Mouse (Mus musculus): ENCODE data around the gene 4921507P07Rik. TPM values are rescaled to one million over a fixed set of nuclear protein-coding genes. Genes with fewer than 3 reads are reported as not detected.
A peak's percentile ranks its signal among the peaks of the same experiment; 100 is the strongest.
"Not testable (repeated sequence)": the region's sequence is repeated elsewhere in the genome, so short reads cannot be mapped to it uniquely, and the experiment has no call there.

Gene 4921507P07Rik
- polyA plus RNA-seq, 1 experiment from 2014 or later, result 0.82 TPM

DNA sequence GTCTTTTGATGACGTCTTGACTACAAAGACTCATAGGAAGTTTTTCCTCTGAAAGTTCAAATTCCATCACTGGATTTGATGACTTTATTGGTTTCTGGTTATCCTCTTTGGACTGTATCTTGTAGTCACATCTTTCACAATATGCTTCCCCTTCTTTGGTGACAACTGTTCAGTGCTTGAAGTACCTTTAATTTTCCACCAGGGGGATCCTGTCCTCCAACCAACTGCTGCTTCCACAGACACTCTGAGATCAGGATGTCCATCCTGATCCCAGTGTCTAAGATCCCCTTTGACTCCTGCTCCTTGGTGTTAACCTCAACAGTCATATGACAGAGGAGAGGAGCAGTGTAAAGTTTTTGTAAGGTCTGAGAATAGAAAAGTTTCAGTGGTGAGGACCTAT is 21.8 kb upstream of the 4921507P07Rik start:
- H3K9me3 ChIP-seq (replicated peaks; ENCODE audit: low read length); DNase-seq (ENCODE audit: low spot score); H3K27me3 ChIP-seq (ENCODE audit: insufficient read depth, low read length); H3K9ac ChIP-seq (ENCODE audit: low read depth, low read length); H3K36me3 ChIP-seq (ENCODE audit: insufficient read depth, low read length); H3K27ac ChIP-seq; H3K4me2 ChIP-seq (ENCODE audit: low read length); H3K4me3 ChIP-seq (replicated peaks; ENCODE audit: low read depth, low read length); ATAC-seq (replicated peaks; ENCODE audit: low FRiP score, low read depth); H3K4me1 ChIP-seq (replicated peaks; ENCODE audit: insufficient read depth, low read length): not testable (repeated sequence)
- 84% methylated on average over 1 of the region's 1 CpGs for WGBS
- TF ChIP-seq CTCF (IDR thresholded peaks at IDR 0.05; ENCODE audit: low read depth), result peak; percentile 52; the same call in 1 of the 2 replicates

DNA sequence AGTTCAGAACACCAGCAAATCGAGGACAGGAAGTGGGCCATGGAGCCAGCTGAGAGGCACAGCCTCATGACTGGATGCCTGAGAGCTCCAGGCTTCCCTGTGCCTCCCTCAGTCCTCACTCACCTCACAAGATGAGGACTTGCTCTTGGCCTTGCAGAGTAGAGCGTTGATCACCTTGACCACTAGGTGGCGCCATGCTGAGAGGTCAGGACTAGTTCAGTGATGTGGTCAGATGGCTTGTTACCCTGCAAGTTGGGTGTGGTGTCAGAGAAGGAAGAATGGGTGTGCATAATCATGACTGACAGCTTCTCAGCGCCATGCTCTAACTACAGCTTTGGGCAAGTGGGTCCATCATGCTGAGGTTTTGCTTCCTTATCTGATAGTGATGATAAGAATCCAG is 5.2 kb upstream of the 4921507P07Rik start:
- Histone ChIP-seq H3K27ac (no peak overlapping the region), H3K9ac (ENCODE audit: low read depth, low read length) (no peak overlapping the region), H3K4me3 (replicated peaks; ENCODE audit: low read depth, low read length) (no peak overlapping the region), H3K4me1 (replicated peaks; ENCODE audit: insufficient read depth, low read length) (no peaks in the 10 kb centered on the region), H3K9me3 (replicated peaks; ENCODE audit: low read length) (no peaks in the 10 kb centered on the region), H3K4me2 (ENCODE audit: low read length) (no peak overlapping the region), H3K36me3 (ENCODE audit: insufficient read depth, low read length) (no peaks in the 10 kb centered on the region), H3K27me3 (ENCODE audit: insufficient read depth, low read length) (no peaks in the 10 kb centered on the region)
- 44% methylated on average over 4 of the region's 4 CpGs for WGBS
- no peak for ATAC-seq (replicated peaks; ENCODE audit: low FRiP score, low read depth)
- TF ChIP-seq CTCF (IDR thresholded peaks at IDR 0.05; ENCODE audit: low read depth), result peak; percentile 76
- peak; percentile 43 for DNase-seq (ENCODE audit: low spot score)

DNA sequence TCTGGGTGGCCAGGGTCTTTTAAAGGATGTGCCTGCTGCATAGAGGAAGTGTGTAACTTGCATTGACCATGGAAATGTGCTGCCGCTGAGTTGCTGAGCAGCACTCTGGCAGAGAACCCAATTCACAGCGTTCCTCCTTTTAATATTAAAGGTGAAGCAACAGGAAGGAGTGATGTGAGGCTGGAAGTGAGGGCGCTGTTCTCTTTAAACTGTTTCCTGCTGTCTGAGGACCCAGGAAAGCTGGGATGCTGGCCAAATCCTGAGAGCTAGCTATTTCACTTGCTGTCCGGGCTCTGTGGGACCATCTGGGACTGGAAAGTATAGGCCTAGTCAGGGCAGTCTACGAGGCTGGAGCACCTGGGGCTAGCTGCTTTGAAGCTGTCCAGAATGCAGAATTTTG is 2.1 kb upstream of the 4921507P07Rik start:
- no peak for ATAC-seq (replicated peaks; ENCODE audit: low FRiP score, low read depth)
- H3K9ac ChIP-seq (ENCODE audit: low read depth, low read length), result no peak overlapping the region
- no peaks in the 10 kb centered on the region for H3K36me3 ChIP-seq (ENCODE audit: insufficient read depth, low read length)
- no peak overlapping the region for H3K4me2 ChIP-seq (ENCODE audit: low read length)
- TF ChIP-seq CTCF (IDR thresholded peaks at IDR 0.05; ENCODE audit: low read depth), result peak; percentile 5; the same call in 1 of the 2 replicates
- no peak overlapping the region for H3K4me3 ChIP-seq (replicated peaks; ENCODE audit: low read depth, low read length)
- H3K4me1 ChIP-seq (replicated peaks; ENCODE audit: insufficient read depth, low read length), result peaks cover 6% of the 10 kb centered on the region; the same call in 1 of the 2 replicates
- DNase-seq (ENCODE audit: low spot score), result peak; percentile 77
- H3K27me3 ChIP-seq (ENCODE audit: insufficient read depth, low read length), result no peaks in the 10 kb centered on the region
- no peaks in the 10 kb centered on the region for H3K9me3 ChIP-seq (replicated peaks; ENCODE audit: low read length)
- H3K27ac ChIP-seq, result no peak overlapping the region
- WGBS, result 41% methylated on average over 5 of the region's 5 CpGs

DNA sequence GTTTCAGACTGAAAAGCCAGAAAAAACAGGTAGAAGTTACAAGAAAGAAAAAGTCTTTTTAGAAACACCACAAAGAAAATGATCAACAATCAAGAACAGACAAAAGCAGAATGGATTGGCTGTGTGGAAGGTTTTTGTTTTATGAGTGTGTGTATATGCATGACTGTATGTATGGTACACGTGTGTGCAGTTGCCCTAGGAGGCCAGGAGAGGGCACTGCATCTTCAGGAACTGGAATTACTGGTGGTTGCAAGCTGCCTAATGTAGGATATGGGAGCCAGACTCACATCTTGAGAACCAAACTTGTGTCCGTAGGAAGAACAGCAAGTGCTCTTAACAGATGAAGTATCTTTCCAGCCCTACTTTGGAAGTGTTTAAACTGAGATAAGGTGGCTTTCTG is 2.1 kb downstream of the 4921507P07Rik start:
- no peak for ATAC-seq (replicated peaks; ENCODE audit: low FRiP score, low read depth)
- Histone ChIP-seq H3K9ac (ENCODE audit: low read depth, low read length) (no peak overlapping the region), H3K4me1 (replicated peaks; ENCODE audit: insufficient read depth, low read length) (peaks cover 6% of the 10 kb centered on the region; the same call in 1 of the 2 replicates), H3K9me3 (replicated peaks; ENCODE audit: low read length) (no peaks in the 10 kb centered on the region), H3K27me3 (ENCODE audit: insufficient read depth, low read length) (no peaks in the 10 kb centered on the region), H3K36me3 (ENCODE audit: insufficient read depth, low read length) (no peaks in the 10 kb centered on the region), H3K4me3 (replicated peaks; ENCODE audit: low read depth, low read length) (no peak overlapping the region), H3K27ac (no peak overlapping the region), H3K4me2 (ENCODE audit: low read length) (no peak overlapping the region)
- DNase-seq (ENCODE audit: low spot score), result no peak
- peak; percentile 37; the same call in 1 of the 2 replicates for TF ChIP-seq CTCF (IDR thresholded peaks at IDR 0.05; ENCODE audit: low read depth)
- WGBS, result 87% methylated on average over 2 of the region's 2 CpGs

DNA sequence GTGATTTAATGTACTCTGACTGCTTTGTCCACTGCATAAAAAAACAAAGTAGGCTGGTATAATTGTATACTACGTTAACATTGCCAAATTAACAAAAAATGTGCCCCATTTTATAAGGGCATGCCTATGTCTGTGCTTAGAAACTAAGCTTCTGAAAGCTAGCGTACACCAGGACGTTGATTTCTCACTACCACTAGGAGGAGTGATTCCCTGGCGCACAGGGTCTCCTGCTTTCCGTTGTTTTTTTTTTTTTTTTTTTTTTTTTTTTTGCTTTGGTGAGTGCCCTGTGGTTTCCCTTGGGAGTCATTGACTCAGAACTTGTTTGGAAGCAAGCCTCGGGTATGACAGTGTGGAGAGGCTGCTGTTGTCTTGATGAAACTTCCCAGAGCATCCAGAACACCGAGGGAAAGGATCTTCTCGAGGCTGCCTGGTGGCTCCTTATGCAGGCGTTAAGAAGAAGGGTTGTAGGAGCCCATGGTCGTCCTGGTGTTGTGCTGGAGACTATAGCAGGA is 3.0 kb downstream of the 4921507P07Rik start:
- ATAC-seq (replicated peaks; ENCODE audit: low FRiP score, low read depth), result no peak
- Histone ChIP-seq H3K27me3 (ENCODE audit: insufficient read depth, low read length) (no peaks in the 10 kb centered on the region), H3K27ac (no peak overlapping the region), H3K9ac (ENCODE audit: low read depth, low read length) (no peak overlapping the region), H3K4me2 (ENCODE audit: low read length) (no peak overlapping the region), H3K9me3 (replicated peaks; ENCODE audit: low read length) (no peaks in the 10 kb centered on the region), H3K4me3 (replicated peaks; ENCODE audit: low read depth, low read length) (no peak overlapping the region), H3K36me3 (ENCODE audit: insufficient read depth, low read length) (no peaks in the 10 kb centered on the region), H3K4me1 (replicated peaks; ENCODE audit: insufficient read depth, low read length) (peaks cover 6% of the 10 kb centered on the region; the same call in 1 of the 2 replicates)
- no peak for DNase-seq (ENCODE audit: low spot score)
- peak; percentile 48; the same call in 1 of the 2 replicates for TF ChIP-seq CTCF (IDR thresholded peaks at IDR 0.05; ENCODE audit: low read depth)
- whole genome bisulfite sequencing, result 72% methylated on average over 10 of the region's 10 CpGs

DNA sequence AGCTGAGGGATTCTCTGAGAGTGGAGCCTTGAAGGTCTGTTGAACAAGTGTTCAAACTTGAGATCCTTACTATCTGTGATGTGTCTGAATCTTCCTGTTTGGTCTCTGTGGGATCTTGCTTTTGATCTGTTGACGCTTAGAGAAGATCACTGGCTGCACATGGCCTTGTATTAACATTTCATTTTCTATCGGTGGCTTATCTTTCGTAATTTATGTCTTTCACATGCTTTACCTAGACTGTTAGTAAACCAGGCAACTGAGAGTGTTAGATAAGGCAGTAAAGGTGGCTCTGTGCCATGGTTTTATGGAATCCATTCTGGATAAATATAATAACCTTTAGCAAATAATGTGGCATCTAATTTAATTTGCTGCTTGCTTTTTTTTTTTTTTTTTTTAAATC is 6.2 kb downstream of the 4921507P07Rik start:
- 84% methylated on average over 3 of the region's 3 CpGs for WGBS
- no peak for TF ChIP-seq CTCF (IDR thresholded peaks at IDR 0.05; ENCODE audit: low read depth)
- no peak overlapping the region for H3K27ac ChIP-seq
- no peaks in the 10 kb centered on the region for H3K27me3 ChIP-seq (ENCODE audit: insufficient read depth, low read length)
- ATAC-seq (replicated peaks; ENCODE audit: low FRiP score, low read depth) (no peak), DNase-seq (ENCODE audit: low spot score) (no peak)
- no peak overlapping the region for H3K4me2 ChIP-seq (ENCODE audit: low read length)
- no peak overlapping the region for H3K4me3 ChIP-seq (replicated peaks; ENCODE audit: low read depth, low read length)
- no peaks in the 10 kb centered on the region for H3K36me3 ChIP-seq (ENCODE audit: insufficient read depth, low read length)
- H3K9me3 ChIP-seq (replicated peaks; ENCODE audit: low read length), result no peaks in the 10 kb centered on the region
- H3K9ac ChIP-seq (ENCODE audit: low read depth, low read length), result no peak overlapping the region
- no peaks in the 10 kb centered on the region; the same call in 1 of the 2 replicates for H3K4me1 ChIP-seq (replicated peaks; ENCODE audit: insufficient read depth, low read length)

DNA sequence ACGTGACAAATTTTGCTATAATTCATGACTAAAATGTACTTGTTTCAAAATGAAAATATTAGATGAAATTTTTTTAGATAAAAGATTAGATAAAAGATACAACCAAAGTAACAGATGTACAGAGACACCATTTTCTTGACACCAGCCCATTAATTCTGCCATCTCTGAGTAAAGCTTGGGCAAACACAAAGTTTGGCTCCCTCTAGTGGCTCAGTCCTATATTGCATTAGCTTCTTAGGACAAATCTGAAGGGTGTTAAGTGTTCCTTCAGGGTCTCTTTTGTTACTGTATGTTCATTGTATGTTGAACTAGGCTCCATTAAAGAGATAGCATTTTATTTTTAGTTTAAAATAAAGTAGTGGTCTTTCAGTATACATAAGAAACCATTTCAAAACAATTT is 8.2 kb downstream of the 4921507P07Rik start:
- 96% methylated on average over 1 of the region's 1 CpGs for WGBS
- DNase-seq (ENCODE audit: low spot score) (peak; percentile 88), ATAC-seq (replicated peaks; ENCODE audit: low FRiP score, low read depth) (no peak)
- no peaks in the 10 kb centered on the region for H3K36me3 ChIP-seq (ENCODE audit: insufficient read depth, low read length)
- TF ChIP-seq CTCF (IDR thresholded peaks at IDR 0.05; ENCODE audit: low read depth), result peak; percentile 94
- H3K4me1 ChIP-seq (replicated peaks; ENCODE audit: insufficient read depth, low read length), result no peaks in the 10 kb centered on the region; the same call in 1 of the 2 replicates
- no peaks in the 10 kb centered on the region for H3K9me3 ChIP-seq (replicated peaks; ENCODE audit: low read length)
- no peak overlapping the region for H3K27ac ChIP-seq
- H3K4me2 ChIP-seq (ENCODE audit: low read length), result no peak overlapping the region
- H3K4me3 ChIP-seq (replicated peaks; ENCODE audit: low read depth, low read length), result no peak overlapping the region
- no peak overlapping the region for H3K9ac ChIP-seq (ENCODE audit: low read depth, low read length)
- no peaks in the 10 kb centered on the region for H3K27me3 ChIP-seq (ENCODE audit: insufficient read depth, low read length)

All from kidney, postnatal 0 days (tissue).